Mouse (Mus musculus) forebrain, embryonic 13.5 days (tissue): ENCODE results near the gene Sstr3. TPM values are rescaled to one million over a fixed set of nuclear protein-coding genes. Genes with fewer than 3 reads are reported as not detected.
A peak's percentile ranks its signal among the peaks of the same experiment; 100 is the strongest.

Source experiments
- ATAC-seq: fragments of 200-750 bp; cut with Nextera tagmentation; 2 replicates; pipeline ENCODE4 v1.8.0; 2017
- H3K27ac ChIP-seq: fragments of 300-500 bp; sonication (generic); 2 replicates; pipeline ENCODE4 v1.5.1; 2015; ENCODE audit warnings: inconsistent platforms, mild to moderate bottlenecking, moderate library complexity
- H3K27me3 ChIP-seq: fragments of 300-500 bp; sonication (generic); 2 replicates; pipeline ENCODE4 v1.6.1; 2015; ENCODE audit warnings: mild to moderate bottlenecking, inconsistent platforms
- H3K36me3 ChIP-seq: fragments of 300-500 bp; sonication (generic); 2 replicates; pipeline ENCODE4 v1.6.1; 2015; ENCODE audit warnings: mild to moderate bottlenecking, inconsistent platforms; ENCODE audit not compliant: poor library complexity, severe bottlenecking
- H3K4me1 ChIP-seq: fragments of 300-500 bp; sonication (generic); 2 replicates; pipeline ENCODE4 v1.6.1; 2015; ENCODE audit warnings: inconsistent platforms
- H3K4me2 ChIP-seq: fragments of 300-500 bp; sonication (generic); 2 replicates; pipeline ENCODE4 v1.6.1; 2015; ENCODE audit warnings: inconsistent platforms, mild to moderate bottlenecking, moderate library complexity
- H3K4me3 ChIP-seq: fragments of 300-500 bp; sonication (generic); 2 replicates; pipeline ENCODE4 v1.5.1; 2015; ENCODE audit warnings: mild to moderate bottlenecking, inconsistent platforms
- H3K9ac ChIP-seq: fragments of 300-500 bp; sonication (generic); 2 replicates; pipeline ENCODE4 v1.6.1; 2015; ENCODE audit warnings: mild to moderate bottlenecking, inconsistent platforms
- H3K9me3 ChIP-seq: fragments of 300-500 bp; sonication (generic); replicated peaks from 2 replicates; pipeline ENCODE4 v1.6.1; 2016; ENCODE audit warnings: inconsistent platforms
- WGBS: fragments of 180-500 bp; shearing (Covaris S2); methylation state at CpG from one replicate; pipeline ENCODE4 v1.1.7; 2015; 5-methylcytosine and 5-hydroxymethylcytosine counted together
- polyA plus RNA-seq: library from polyadenylated mRNA; unstranded; fragments of >200 nt; fragmentation: Nextera tagmentation; extraction: Ambion mirVana; gene quantifications from 2 replicates; pipeline ENCODE4 v1.2.1, GENCODE M21; 2015

Gene Sstr3
- 0.96 and 1.4 TPM in 2 replicates for polyA plus RNA-seq

DNA sequence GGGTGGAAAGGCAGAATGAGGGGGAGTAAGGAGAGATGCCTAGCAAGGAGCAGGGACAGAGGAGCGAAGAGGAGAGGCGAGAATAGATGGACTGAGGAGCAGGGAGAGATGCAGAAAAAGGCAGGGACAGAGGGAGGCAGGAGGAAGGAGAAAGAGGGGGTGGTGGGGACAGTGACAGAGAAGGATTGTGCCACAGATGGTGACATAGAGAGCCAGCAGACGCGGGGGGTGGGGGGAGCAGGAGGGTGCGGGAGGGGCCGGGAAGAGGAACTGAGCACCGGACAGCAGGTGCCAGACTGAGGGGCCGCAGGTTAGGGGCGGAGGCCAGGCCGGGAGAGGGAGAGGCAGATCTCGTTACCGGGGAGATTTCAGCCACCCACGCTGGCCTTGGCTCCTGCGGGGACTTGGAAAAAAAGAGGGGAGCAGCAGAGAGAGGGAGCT, at the start of gene Sstr3:
TSS of gene Sstr3 (minus strand) at position 125 of the 441 bp plus-strand sequence.
- Histone ChIP-seq H3K4me2 (peak within 1 kb of the TSS; percentile 43), H3K4me3 (no peak within 1 kb of the TSS)
- WGBS: 11% methylated on average over 14 of the region's 14 CpGs

DNA sequence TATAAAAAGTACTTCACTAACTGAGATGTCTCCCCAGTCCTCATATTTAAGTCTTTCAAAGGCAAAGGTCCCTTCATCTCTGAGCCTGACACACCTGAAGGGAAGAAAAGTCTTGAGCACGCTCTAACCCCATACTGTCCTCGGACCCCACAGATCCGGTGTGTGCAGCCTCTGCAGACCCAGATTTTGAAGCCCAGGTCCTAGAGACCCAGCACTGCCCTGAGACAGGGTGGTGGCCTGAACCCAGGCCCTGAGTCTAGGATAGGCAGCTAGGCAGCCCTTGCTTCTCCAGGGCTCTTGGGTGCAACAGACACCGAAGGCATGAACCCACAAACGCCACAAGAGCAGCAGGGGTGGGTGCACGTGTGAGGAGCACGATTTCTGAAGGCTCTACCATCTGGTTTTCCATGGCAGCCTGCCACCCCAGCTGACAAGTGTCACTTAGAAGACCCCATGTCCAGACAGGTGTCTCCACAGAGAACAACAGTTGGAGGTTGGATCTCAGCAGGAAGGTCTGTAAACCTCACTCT, 49.5 kb upstream of the Sstr3 start:
- Histone ChIP-seq H3K4me3 (no peak overlapping the region), H3K4me2 (no peak overlapping the region), H3K27me3 (no peaks in the 10 kb centered on the region), H3K36me3 (no peaks in the 10 kb centered on the region), H3K27ac (no peak overlapping the region), H3K9me3 (no peaks in the 10 kb centered on the region), H3K9ac (no peak overlapping the region), H3K4me1 (no peaks in the 10 kb centered on the region)
- ATAC-seq: no peak
- WGBS: 84% methylated on average over 7 of the region's 7 CpGs

More for the DNA sequence above, at the start of gene Sstr3:
- no peaks in the 10 kb centered on the region for H3K9me3 ChIP-seq
- H3K27me3 ChIP-seq: no peaks in the 10 kb centered on the region
- peak; percentile 39 for ATAC-seq
- peak within 1 kb of the TSS; percentile 33; the same call in 1 of the 2 replicates for H3K27ac ChIP-seq
- H3K36me3 ChIP-seq: no peaks in the 10 kb centered on the region
- H3K4me1 ChIP-seq: peaks cover 37% of the 10 kb centered on the region
- H3K9ac ChIP-seq: peak within 1 kb of the TSS; percentile 38

DNA sequence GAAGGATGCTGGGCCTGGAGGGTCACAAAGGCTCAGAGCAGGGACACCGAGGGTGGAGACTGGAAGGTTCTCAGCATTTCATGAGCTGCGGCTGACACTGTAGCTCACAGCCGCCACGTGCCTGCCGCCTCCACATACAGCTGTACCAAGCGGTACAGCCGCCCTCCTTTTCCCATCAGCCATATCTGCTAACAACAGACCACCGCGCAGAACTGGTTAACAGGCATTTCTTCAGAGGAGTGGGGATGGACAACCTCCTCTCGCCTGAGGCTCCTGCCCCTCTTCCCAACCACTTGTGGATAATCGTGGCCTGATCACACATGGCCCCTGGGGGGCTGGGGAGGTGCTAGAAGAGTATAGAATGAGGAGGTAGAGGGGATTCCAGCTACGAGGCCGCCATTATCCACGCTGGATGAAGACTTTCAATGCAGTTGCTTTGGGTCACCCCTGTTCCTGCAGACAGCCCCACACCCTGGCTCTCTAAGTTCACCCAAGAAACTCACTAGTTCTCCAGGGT, 48.0 kb upstream of the Sstr3 start:
- Histone ChIP-seq H3K4me1 (no peaks in the 10 kb centered on the region), H3K9ac (no peak overlapping the region), H3K36me3 (no peaks in the 10 kb centered on the region), H3K4me2 (no peak overlapping the region), H3K4me3 (no peak overlapping the region), H3K9me3 (no peaks in the 10 kb centered on the region), H3K27me3 (no peaks in the 10 kb centered on the region), H3K27ac (no peak overlapping the region)
- WGBS: 83% methylated on average over 14 of the region's 14 CpGs
- no peak for ATAC-seq

DNA sequence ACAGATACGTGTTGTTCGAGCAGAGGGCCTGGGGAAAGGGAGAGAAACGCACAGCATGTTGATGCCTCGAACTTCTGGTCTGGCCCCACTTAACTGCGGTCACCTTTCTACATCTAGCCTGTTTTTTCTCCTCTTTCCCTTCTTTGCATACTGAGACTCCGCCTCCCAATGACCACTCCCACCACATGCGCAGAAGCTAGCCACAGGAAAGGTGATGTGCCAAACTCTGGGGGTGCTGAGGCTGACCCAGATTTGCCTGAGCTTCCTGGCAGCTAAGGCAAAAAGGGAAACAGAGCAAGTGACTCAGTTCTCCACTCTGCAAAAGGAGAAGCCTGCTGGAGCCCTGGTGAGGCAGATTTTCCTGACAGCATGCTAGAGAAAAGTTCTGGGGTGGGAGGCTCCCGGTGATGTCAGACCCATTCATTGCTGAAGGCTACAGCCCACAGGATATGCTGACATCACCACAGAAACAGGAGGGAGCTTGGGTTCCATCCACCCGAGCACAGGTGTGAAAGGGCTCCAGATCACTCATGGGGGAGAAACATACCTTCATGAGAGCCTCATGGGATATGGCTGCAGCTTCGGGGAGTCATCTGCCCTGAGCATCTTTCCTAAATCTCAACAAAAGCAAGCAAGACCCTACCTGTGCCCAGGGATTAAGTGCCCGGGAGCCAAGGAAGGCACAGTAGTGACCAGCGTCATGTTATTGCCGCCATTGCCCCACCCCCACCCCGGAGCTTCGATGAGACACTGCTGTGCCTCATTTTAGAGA, 47.4 kb upstream of the Sstr3 start:
- no peak overlapping the region for H3K4me2 ChIP-seq

DNA sequence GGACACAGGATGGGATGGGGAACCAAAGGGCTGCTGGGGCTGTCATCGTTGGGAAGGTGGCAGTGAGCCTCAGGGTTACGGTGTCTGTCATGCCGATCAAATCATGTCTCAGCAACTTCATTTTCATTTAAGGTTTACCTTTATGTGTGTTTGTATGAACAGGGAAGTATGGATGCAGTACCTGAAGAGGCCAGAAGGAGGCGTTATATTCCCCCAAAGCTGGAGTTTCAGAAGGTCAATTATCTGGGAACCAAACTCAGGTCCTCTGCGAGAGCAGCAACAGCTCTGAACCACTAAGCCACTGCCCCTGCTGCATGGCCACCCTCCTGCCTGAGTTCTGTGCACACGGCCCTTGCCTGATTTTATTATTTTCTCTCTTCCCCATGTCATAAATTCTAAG, 46.3 kb upstream of the Sstr3 start:
- Histone ChIP-seq H3K27me3 (no peaks in the 10 kb centered on the region), H3K9ac (no peak overlapping the region), H3K36me3 (no peaks in the 10 kb centered on the region), H3K4me2 (no peak overlapping the region), H3K4me3 (no peak overlapping the region), H3K4me1 (no peaks in the 10 kb centered on the region), H3K9me3 (no peaks in the 10 kb centered on the region), H3K27ac (no peak overlapping the region)
- 85% methylated on average over 6 of the region's 6 CpGs for WGBS
- no peak for ATAC-seq

More for the DNA sequence above, 47.4 kb upstream of the Sstr3 start:
- Histone ChIP-seq H3K4me3 (no peak overlapping the region), H3K4me1 (no peaks in the 10 kb centered on the region), H3K36me3 (no peaks in the 10 kb centered on the region), H3K9me3 (no peaks in the 10 kb centered on the region), H3K27ac (no peak overlapping the region), H3K27me3 (no peaks in the 10 kb centered on the region), H3K9ac (no peak overlapping the region)
- 71% methylated on average over 15 of the region's 15 CpGs for WGBS
- no peak for ATAC-seq

DNA sequence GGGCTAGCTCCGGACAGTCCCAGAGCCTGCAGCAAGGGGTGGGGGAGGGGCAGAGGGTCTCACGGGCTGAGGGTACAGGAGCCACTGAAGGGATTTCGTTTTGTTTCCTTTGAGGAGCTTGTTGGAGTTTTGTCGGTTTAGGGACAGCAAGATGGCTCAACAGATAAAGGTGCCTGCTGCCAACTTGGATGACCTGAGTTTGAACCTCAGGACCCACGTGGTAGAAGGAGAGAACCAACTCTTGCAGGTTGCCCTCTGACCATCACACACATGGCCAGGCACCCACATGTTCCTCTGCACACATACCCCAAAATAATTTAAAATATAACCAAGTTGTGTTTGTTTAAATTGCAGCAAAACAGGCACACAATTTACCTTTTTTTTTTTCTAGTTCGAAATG, 45.5 kb upstream of the Sstr3 start:
- WGBS: 81% methylated on average over 6 of the region's 6 CpGs
- H3K4me3 ChIP-seq: no peak overlapping the region
- H3K4me2 ChIP-seq: no peak overlapping the region
- no peaks in the 10 kb centered on the region for H3K27me3 ChIP-seq
- H3K27ac ChIP-seq: no peak overlapping the region
- no peaks in the 10 kb centered on the region for H3K9me3 ChIP-seq
- no peaks in the 10 kb centered on the region for H3K36me3 ChIP-seq
- no peaks in the 10 kb centered on the region for H3K4me1 ChIP-seq
- H3K9ac ChIP-seq: no peak overlapping the region
- no peak for ATAC-seq

DNA sequence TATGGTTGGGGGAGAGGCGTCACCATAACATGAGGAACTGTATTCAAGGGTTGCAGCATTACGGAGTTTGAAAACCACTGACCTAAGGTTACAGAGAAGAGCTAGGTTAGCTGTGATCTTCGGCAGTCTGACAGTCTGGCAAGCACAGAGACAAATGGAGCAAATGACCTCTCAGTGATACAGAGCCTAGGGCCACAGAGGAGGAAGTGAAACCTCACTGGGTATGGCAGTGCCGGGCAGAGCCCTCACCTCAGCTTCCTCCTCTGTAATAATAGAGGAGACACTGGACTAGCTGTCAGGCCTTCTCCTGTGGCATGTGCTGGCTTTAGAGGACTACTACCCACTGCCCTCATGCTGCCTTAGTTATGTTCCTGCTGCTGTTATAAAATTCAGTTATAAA, 44.4 kb upstream of the Sstr3 start:
- Histone ChIP-seq H3K4me2 (no peak overlapping the region), H3K4me1 (no peaks in the 10 kb centered on the region)
- WGBS: 92% methylated on average over 4 of the region's 4 CpGs

DNA sequence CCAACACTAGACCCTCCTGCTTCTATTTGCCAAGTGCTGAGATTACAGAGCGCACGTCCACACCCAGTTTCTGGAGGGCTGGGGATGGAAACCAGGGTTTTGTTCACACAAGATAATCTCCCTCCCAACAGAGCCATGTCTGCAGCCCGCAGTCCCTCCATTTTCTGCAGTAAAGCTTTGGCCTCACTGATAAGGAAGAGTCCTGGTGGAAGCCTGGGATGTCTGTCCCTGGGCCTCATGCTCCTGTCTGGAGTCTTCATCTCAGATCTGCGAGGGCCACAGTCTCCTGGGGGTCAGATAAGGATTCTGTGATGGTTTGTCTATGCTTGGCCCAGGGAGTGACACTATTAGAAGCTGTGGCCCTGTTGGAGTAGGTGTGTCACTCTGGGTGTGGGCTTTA, 43.6 kb upstream of the Sstr3 start:
- Histone ChIP-seq H3K27me3 (no peaks in the 10 kb centered on the region), H3K4me3 (no peak overlapping the region), H3K9me3 (no peaks in the 10 kb centered on the region; the same call in 1 of the 2 replicates), H3K36me3 (no peaks in the 10 kb centered on the region), H3K27ac (no peak overlapping the region), H3K4me2 (no peak overlapping the region), H3K4me1 (no peaks in the 10 kb centered on the region; the same call in 1 of the 2 replicates), H3K9ac (no peak overlapping the region)
- no peak for ATAC-seq
- 84% methylated on average over 4 of the region's 4 CpGs for WGBS

More for the DNA sequence above, 44.4 kb upstream of the Sstr3 start:
- Histone ChIP-seq H3K9me3 (no peaks in the 10 kb centered on the region; the same call in 1 of the 2 replicates), H3K27me3 (no peaks in the 10 kb centered on the region), H3K36me3 (no peaks in the 10 kb centered on the region), H3K27ac (no peak overlapping the region), H3K4me3 (no peak overlapping the region), H3K9ac (no peak overlapping the region)
- no peak for ATAC-seq

DNA sequence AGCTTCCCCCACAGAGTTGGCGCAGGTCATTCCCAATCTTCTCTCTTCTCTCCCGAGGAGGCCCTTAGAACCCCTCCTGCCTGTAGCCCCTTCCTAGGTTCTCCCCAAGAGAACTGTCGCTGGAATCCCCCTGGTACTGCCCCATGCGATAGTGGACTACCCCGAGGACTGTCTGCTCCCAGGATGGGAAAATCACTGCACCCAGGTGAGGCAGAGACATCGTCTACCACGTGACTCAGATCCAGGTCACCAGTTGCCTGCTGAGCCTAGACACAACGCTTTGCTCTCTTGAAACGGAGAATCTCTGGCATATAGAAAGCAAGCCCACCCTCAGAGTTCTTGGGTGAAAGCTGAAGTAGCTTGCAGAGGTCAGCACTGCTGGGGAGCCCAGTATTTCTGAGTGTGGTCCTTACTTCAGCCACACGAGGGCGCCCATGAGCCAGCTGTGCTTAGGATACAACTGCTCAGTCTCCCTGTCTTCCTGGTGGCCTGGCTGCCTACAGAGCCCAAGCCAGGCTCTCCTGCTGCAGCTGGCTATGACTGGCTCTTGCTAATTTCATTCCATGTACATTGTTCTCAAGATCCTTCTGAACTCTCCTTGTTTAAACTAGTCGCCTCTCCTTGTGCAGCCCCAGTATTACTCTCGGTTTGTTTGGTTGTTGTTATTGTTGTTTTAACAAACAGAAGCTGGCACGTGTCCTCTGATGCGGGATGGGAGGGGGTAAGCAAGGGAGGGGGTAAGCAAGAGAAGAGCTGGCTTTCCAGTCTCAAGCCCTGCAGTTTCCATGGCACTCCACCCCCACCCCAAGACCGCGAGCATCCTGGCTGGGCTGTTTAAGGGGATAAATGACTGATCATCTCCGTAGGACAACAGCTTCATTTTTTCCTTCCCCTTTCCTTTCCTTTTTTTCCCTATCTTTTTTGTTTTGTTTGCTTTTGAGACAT, 42.8 kb upstream of the Sstr3 start:
- H3K9me3 ChIP-seq: no peaks in the 10 kb centered on the region; the same call in 1 of the 2 replicates
- no peaks in the 10 kb centered on the region; the same call in 1 of the 2 replicates for H3K4me1 ChIP-seq
- peak; percentile 89 for ATAC-seq
- no peak overlapping the region for H3K9ac ChIP-seq
- no peaks in the 10 kb centered on the region for H3K36me3 ChIP-seq
- 56% methylated on average over 18 of the region's 18 CpGs for WGBS
- no peak overlapping the region for H3K4me2 ChIP-seq
- H3K4me3 ChIP-seq: no peak overlapping the region
- H3K27ac ChIP-seq: no peak overlapping the region
- H3K27me3 ChIP-seq: no peaks in the 10 kb centered on the region

DNA sequence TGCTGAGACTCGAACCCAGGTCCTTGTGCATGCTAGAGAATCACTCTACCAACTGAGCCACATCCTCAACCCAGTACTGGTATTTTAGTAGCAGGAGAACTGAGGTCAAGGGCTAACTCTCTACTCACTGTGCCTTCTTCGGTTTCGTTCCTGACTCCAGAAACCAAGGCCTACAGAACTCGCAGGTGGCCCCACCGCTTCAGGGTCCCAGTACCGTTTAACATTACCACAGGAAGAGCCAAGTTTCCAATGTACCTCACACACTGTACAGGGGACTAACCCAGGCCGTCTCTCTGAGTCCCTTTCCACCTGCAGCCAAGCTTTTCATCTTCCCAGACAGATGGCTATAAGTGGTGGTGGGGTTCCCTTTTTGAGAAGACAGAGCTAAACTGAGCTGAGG, 40.9 kb upstream of the Sstr3 start:
- Histone ChIP-seq H3K4me2 (no peak overlapping the region), H3K4me1 (peaks cover 14% of the 10 kb centered on the region), H3K27me3 (no peaks in the 10 kb centered on the region), H3K27ac (no peak overlapping the region), H3K36me3 (no peaks in the 10 kb centered on the region), H3K4me3 (no peak overlapping the region), H3K9me3 (no peaks in the 10 kb centered on the region; the same call in 1 of the 2 replicates), H3K9ac (no peak overlapping the region)
- no peak for ATAC-seq
- 91% methylated on average over 7 of the region's 7 CpGs for WGBS

DNA sequence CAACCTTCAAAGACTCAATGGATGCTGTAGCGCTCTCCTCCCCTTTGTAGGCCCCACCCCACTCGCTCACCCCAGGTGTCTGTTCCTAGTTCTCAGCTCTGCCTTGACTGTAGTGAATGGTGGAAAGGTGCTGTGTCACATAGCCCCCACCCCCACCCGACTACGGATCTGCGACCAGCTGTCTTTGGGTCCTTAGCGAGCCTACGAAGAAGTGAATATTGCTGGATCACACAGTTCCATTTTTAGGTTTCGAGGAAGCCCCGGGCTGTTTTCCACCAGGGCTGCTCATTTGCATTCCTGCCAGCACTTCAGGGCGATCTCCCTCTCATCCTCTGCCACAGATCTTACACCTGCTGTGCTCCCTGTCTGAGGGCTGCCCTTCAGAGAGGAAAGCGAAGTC, 38.9 kb upstream of the Sstr3 start:
- ATAC-seq: no peak
- Histone ChIP-seq H3K9ac (no peak overlapping the region), H3K4me1 (peaks cover 27% of the 10 kb centered on the region), H3K4me3 (no peak overlapping the region), H3K27ac (peak overlapping the region; percentile 10; the same call in 1 of the 2 replicates), H3K36me3 (no peaks in the 10 kb centered on the region), H3K9me3 (no peaks in the 10 kb centered on the region; the same call in 1 of the 2 replicates), H3K27me3 (no peaks in the 10 kb centered on the region), H3K4me2 (no peak overlapping the region)
- 21% methylated on average over 11 of the region's 11 CpGs for WGBS
